Mouse (Mus musculus): ENCODE measurements around the gene Cd40lg.

The Cd40lg gene

DNA sequence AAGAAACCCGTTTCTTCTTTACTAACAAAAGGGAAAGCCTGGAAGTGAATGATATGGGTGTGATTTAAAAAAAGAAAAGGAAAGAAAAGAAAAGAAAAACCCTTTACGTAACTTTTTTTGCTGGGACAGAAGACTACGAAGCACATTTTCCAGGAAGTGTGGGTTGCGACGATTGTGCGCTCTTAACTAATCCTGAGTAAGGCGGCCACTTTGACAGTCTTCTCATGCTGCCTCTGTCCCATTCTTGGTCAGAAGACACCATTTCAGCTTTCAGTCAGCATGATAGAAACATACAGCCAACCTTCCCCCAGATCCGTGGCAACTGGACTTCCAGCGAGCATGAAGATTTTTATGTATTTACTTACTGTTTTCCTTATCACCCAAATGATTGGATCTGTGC is at the start of gene Cd40lg:
Cd40lg (plus strand) TSS at position 268 of the 400 bp plus-strand sequence.
- no peak for DNase-seq

DNA sequence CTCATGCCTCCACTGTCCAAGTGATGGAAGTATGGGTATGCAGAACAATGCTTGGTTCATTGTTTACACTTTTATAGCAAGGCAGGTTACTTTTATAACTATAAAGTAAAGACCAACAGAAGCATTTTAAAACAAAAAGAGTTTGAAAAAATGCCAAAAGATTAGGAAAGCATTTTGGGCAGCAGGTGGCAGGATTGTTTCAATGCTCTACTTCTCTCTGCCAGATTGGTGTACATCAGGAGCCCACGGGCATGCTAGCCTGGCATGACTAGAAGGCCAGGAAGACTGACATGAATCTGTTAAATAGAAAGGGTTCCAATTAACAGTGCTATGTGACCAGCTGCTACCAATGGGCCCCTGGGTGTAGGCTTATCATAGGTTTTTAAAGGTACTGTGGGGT is 45.4 kb upstream of the Cd40lg start:
- peak; percentile 36 for DNase-seq

DNA sequence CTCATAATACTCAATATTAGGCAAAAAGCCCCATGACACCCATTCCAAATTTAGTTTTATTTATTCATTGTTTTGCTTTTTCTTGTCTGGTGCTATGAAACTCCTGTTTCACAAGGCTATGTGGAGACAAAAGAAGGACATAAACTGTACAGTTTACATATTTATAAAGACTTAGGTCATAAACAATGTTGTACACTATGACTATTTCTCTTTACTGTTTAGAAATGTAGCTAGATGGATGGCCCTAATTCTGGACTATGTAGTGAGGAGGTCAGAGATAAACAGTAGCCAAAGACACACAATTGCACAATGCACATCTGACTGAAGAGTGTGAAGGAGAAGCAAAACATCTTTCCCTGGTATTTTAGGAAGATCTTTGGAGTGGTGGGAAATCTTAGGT is 40.7 kb upstream of the Cd40lg start:
- DNase-seq = no peak

DNA sequence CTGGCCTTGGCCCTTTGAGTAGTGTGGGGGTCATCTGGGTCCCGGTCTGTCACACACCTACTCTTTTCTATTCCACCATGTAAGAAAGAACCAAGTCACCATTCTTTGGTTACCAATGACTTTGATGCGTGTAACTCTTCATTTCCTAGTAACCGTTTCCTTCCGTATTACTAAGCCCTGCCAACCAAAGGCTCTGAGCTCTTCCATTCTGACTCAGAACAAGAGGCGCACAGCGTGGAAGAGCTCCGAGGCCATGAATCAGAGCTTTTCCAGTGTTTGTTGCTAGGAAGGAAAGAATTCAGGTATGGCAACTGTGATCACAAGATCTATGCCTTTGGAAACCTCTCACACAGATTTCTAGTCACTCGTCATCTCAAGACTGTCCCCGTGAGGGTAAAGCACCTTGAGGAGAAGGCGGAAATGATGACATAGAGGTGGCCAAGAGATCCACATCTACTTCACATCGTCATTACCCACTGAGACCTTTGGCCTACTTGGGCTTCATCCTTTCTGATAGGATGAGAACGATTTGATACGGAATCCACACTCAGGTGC is 34.6 kb upstream of the Cd40lg start:
- no peak for DNase-seq

DNA sequence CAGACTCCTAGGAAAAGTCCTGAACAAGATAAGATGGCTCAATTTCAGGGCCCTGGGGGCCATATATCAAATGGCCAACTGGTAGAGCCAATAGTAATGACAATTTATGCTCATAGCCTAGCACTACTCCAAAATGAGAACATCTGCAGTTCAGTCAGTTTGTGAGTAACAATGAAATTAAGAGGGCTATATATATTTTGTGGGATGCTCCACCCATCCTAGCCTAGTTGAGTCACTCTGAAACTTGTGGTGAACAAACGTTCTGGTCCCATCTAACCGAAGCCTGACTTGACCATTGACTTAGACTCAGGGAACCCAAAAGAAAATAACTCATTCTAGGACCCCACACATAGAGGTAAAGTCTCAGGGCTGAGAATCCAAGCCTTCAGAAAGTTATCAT is 29.5 kb upstream of the Cd40lg start:
- no peak for DNase-seq

DNA sequence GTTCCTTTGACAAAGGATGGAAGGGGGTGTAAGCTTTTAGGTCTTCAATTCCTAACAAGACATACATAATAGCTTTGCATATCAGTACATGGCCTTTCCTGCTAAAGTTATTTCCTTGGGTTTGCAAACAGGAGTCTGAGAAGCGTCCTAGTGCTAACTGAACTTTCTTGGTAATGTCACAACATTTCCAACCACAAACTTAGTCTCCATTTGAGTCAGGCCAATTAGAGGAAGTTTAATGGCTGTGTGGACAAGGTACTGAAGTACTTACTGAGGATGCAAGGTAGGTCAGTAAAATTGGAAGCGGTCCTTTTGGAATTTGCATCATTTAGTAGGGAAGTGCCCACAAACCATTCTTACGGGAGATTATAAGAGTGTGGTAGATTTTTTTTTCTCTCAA is 28.6 kb upstream of the Cd40lg start:
- DNase-seq = no peak

DNA sequence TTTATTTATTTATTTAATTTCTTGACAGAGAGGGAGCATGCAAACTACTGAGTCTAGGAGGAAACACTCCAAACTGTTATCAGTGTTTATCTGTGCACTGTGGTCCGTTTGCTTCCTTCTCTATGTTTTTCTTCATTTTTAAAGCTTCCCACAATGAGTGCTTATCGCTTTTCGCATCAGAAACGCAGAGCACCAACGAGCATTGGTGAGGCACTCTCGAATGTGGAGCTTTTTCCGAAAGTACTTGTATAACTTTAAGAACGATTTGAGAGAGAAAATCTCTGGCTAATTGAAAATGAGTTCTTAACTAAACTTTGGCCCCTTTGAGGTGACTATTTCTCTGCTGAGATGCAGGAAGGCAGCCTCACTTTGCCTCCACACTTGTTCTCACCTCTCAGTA is 24.6 kb upstream of the Cd40lg start:
- peak; percentile 14 for DNase-seq

DNA sequence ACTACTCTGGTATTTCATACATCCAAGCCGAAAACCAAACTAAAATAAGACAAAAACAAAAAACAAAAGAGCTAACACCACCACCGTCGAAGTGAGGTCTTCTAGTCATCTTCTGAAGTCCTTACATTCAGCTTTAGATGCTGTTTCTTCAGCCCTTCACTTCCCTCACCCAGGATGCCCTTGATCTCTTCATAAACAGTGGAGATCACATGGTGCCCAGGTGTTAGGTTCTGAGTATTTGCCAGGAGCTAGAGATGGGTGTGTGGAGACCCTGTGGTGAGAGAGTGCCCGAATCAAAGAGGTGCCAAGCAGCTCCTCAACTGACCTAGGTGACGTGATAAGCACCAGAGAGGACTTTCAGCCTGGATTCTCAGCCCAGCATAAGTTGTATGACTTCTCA is 22.6 kb upstream of the Cd40lg start:
- peak; percentile 45 for DNase-seq

DNA sequence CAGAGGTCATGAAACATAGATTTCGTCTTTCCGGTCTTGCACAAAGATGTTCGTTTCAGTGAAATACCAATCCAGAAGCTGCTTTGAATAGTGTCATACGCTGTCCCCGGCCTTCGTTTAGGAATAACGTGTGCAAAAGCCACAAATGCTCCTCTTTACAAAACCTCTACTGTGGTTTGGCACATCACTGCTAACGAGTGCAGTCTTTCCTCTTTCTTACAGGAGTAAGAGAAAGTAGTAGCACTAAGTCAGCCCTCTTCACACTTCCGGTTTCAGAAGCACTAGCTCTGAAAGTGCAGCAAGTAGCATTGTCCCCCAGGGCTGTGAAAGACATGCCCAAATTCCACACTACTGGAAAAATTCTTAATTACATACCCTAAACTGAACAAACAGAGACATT is 15.6 kb upstream of the Cd40lg start:
- peak; percentile 45 for DNase-seq

DNA sequence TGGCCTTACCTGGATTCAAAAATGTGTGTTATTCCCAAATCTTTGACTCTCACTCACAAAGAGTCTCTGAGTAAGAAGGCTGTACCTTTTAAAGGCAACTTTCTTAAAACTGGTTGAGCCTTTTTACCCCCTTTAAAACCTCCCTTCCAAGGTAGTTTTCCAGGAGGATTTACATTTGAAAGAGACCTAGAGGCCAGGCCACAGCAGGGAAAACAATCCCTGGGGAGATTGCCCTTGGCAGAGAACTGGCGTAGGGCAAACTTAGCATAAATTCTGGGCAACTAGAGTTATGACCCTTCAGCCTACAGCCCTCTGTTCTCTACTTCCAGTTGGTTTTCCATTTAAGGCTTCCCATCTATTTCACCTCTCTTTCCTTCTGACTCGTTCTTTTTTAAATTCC is 13.9 kb upstream of the Cd40lg start:
- DNase-seq = no peak

DNA sequence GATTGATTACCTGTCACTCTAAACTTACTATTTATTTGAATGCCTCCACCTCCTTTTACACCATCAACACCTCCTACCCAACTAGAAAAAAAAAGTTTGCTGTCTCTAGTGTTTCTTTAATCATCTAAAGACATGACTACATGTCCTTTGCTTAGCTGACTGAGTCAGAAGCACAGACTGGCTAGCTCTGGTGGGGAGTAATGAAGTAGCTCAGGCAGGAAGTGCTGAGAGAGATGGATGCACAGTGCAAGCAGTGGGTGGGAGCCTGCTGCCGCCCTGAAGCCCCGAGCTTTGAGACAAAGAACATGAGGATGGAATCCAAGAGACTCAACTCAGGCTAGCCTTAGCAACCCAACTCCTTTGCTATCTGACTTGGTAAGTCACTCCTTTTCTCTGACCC is 11.5 kb upstream of the Cd40lg start:
- no peak for DNase-seq

DNA sequence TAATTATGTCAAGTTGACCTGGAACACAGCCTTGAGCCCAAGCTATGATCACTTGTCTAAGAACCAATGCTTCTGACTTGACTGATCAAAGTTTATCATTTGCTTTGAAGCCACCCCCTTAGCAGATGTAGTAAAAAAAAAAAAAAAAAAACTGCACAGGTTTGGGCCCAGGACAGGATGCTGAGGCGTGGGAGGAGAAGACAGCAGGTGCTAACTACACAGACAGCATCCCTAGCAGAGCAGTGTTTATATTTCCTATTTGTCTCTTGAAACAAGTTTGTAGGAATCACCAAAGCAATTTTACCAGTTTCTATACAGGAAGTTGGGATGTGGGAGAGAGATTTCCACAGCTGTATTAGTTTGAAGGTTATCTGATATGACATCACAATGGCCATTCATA is 1.4 kb upstream of the Cd40lg start:
- DNase-seq = no peak

DNA sequence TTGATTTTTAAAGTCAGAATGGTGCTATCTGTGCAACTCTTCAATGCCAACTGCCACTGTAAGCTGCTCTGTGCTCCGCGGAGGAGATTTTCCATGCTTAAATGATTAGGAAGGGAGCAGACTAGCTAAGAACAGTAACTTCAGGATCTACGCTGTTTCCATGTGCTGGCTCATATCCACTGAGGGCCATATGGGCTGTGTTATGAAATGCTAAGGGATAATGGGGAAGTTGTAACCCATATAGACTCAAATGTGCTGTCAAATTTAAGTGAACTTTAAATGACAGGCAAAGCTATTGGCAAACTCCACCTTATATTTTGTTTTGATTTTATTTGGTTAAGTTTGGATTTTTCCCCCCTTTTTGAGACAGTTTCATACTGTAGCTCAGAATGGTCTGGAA is 919 bp downstream of the Cd40lg start:
- DNase-seq = no peak

DNA sequence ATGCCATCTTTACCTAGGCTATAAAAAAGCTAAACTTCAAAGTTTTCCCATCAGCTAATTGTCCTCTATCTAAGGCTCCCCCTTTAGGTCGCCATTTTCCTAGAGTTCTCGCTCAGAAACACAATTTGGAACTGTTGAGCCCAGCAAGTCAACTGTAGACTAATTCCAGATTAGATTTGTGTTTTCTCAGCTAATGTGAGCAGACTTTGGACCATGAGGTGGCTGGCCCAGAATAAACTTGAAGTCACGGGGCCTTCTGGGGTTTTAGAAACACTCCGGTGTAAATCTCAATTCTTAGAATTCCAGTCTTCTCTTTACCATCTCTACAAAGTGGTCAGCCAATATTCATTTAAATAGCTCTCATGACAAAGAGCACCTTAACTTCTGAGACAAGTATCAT is 3.6 kb downstream of the Cd40lg start:
- no peak for DNase-seq

DNA sequence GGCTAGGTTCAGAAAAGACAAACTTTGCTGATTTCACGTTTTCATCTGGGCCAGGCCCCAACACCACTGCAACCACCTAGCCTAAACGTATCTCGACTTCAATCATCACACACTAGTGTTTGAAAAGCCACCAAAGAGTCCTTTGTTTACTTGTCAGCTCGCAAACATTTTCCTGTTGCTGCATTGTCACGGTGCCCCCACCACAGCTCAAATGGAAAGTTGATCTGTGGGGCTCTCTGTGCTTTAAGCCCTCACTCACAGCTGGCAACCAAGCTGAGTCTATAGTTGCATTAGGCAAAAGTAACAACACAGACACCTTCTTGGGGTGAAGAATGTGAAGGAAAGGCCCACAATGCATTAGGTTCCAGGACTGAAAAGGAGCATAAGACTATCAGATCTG is 4.3 kb downstream of the Cd40lg start:
- peak; percentile 33 for DNase-seq

DNA sequence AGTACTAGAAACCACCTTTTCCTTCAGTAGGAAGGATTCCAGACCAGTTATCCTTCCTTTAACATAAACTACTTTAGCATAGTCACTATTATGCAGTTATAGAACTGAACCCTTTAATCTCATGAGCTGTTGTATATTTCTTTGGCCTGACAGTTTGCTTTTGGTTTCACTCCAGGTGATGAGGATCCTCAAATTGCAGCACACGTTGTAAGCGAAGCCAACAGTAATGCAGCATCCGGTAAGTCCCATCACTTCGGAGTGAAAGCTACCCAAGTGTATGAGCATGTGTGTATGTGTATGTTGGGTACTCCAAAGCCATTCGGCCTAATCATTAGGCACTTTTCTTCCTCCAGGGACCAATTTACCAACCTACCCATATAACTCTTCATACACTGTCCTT is 7.6 kb downstream of the Cd40lg start:
- no peak for DNase-seq

DNA sequence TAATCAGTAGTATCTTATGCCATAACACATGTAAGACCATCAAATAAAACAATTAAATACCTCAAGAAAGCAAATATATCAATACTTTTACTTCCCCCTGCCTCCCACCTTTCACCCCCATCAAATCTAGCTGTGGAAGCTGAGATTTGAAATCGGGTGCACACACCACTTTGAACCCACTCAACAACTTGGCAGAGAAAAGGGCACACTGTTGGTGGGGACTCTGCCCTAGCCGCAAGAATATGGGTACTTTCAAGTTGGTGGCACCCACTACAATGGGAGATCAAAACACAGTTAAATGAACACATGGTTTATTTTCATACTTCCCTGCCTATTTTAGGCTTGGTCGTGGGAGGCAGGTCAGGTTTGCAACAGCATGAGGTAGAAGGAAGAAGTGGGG is 9.9 kb downstream of the Cd40lg start:
- DNase-seq = peak; percentile 21

DNA sequence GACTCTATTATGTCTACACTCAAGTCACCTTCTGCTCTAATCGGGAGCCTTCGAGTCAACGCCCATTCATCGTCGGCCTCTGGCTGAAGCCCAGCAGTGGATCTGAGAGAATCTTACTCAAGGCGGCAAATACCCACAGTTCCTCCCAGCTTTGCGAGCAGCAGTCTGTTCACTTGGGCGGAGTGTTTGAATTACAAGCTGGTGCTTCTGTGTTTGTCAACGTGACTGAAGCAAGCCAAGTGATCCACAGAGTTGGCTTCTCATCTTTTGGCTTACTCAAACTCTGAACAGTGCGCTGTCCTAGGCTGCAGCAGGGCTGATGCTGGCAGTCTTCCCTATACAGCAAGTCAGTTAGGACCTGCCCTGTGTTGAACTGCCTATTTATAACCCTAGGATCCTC is 11.4 kb downstream of the Cd40lg start:
- DNase-seq = no peak

DNA sequence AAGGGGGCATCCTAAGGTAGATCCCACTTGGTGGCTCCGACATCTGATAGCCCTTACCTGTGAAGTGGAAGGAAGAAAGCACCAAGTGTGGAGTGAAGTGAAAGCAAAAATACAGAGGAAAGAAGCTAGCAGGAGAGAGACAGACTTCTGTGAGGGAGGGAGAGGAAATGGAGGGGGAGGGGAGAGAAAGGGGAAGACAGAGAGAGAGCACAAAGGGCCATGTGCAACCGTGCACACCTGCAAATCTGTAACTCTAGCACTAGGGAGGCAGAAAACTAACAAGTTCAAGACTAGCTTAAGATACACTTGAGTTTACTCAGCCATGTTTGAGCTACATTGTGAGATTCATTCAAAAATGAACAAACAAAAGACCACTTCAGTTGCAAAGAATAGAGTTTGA is 16.2 kb downstream of the Cd40lg start:
- DNase-seq = peak; percentile 49

DNA sequence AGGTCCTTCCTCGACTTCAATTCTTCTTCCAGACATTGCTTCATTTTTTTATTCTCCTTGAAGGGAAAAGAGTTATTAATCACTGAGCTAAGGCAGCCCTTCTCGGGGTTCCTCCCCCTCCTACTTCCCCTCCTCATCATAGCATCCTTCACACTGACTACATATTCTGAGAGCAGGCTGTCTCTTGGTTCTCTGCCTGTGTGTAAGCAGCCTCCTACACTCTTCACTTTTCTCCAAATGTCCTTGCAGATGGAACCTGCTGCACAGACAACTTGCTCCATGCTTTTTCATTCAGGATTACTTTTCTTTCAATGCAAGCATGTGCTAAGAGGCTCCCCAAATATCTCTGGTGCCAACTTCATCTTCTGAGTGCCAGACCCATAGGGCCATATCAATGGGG is 21.7 kb downstream of the Cd40lg start:
- DNase-seq = no peak

DNA sequence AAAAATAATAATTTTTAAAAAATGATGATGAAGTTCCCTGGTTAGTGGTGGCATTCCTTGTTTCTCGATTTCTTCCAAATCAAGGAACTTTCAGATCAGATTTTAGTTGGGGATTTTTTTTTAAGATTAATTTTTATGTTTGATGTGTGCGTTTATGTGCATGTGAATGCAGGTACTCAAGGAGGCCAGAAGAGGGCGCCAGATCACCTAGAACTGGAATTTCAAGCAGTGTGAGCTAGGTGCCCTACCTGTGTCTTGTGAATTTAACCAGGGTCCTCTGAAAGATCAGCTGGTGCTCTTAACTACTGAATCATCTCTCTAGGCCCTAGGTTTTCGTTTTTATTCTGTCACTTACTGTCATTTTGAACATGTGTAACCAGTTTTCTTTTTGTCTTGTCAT is 24.0 kb downstream of the Cd40lg start:
- no peak for DNase-seq

DNA sequence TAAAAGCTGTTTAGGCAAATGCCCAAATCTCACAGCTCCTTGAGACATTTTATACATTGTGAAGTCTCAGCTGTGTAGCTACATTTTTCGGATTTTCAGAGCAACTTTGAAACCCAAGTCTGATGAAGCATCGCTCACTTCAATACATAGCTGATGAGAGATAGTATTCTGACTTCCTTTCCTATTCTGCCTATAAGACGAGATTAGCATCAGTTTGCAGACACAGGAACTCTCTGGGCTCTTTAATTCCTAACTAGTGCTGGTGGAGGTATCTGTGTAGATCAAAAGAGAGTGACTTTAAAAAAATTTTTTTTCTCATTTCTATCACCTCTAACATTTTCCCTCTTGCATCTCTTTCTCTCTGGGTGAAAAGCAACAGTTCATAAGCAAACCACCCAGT is 26.6 kb downstream of the Cd40lg start:
- DNase-seq = no peak

DNA sequence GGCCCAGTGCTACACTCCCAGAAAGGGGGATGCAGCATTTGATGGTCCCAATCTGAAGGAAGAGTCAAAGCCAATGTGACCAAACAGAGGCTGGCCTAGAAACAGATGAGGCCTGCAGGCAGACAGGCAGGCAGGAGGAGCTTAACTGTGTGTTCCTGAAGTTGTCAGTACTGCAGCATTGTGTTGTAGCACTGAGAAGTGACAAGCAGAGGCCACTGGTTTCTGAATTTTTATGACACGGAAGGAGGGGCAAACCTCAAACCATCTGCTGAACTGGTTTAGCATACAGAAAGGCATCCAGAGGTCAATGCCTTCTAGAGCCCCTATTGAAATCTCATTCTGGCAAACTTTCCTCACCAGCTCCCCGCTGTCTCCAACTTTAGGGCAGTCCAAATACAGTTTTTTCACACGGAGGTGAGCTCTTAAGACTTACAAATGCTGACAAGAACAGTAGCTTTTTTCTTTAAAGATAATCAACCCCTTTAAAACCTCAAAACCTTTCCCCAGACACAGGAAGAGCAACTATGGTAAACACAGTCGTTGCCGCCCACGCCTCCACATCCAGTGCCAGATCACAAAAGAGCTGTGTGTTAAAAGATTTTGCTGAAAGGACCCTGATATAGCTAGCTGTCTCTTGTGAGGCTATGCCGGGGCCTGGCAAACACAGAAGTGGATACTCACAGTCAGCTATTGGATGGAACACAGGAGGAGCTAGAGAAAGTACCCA is 41.5 kb downstream of the Cd40lg start:
- DNase-seq = peak; percentile 42

DNA sequence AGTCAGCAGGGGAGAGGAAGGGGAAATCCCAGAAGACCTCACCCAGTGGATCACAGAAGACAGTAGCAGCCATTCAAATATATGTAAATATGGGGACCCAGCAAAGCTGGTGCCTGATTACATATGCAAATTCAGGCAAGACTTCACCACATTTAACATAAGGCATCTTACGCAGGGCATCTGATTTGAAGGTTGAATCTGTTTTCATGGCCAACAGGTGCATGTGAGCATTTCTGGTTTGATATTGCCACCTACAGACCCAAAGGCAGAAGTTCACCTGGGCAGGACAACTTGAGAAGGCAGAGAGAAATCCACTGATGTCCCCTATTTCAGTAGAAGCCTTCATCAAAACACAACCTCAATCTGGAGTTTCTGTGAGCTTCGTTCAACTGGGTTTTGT is 48.8 kb downstream of the Cd40lg start:
- DNase-seq = peak; percentile 52

DNA sequence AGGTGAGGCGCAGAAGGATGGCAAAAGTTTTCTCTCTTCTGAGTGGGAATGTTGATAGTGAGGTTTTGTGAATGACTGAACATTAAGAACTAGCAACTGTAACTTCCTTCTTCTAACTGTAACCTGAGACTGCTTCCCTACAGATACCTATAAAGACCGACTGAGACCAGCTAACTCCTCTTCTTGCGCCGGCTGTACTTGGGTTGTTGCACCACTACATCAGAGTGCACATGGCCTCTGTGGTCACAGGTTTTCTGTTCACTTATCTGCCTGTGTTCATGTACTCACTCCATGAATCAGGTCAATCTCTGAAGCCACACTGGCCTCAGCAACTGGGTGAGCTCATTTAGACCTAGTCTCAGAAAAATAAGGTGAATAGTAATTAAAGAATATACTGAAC is 51.6 kb downstream of the Cd40lg start:
- DNase-seq = no peak

Measured in thymus, postnatal 25 days (tissue).